Mouse (Mus musculus) heart, postnatal 0 days (tissue): ENCODE measurements around the gene Ano10.

Experiments used
- CTCF ChIP-seq: IDR thresholded peaks from 2 replicates; pipeline ENCODE4 v1.5.1; 2016; ENCODE audit warnings: antibody characterized with exemption, control low read depth, low read depth
- EP300 ChIP-seq: IDR thresholded peaks from 2 replicates; pipeline ENCODE4 v1.6.1; 2016; ENCODE audit warnings: antibody characterized with exemption, low read depth

DNA sequence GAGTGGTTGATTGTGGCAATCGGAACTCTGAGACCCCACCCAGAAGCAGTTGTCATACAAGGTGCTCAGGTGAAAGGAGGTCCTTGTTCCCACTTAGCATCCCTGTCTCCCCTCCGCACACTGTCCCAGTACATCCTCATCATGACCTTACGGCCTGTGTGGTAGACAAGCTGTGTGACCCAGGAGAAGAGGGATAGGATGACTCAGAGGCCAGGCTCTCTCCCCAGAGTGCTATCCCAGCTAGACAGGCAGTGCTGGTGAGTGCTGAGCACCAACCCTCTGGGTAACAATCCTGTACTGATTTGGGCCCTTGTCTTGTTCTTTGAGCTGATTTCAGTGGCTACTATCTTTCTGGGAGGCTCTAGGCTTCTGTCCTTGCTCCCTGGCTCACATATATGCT is 95.6 kb downstream of the Ano10 start:
- TF ChIP-seq EP300: no peak
- no peak for TF ChIP-seq CTCF
